Mouse (Mus musculus) E14TG2a.4 (cell line): ENCODE measurements around the gene Atxn1.

Experiments used
- CTCF ChIP-seq: conservative IDR thresholded peaks from 2 replicates; pipeline ENCODE4 v1.5.1; 2014; ENCODE audit warnings: low read length
- NANOG ChIP-seq: IDR thresholded peaks from 2 replicates; pipeline ENCODE4 v1.6.1; 2014; ENCODE audit warnings: borderline replicate concordance, low read length, mixed read lengths

- TF ChIP-seq CTCF: no peak
- no peak for TF ChIP-seq NANOG
These were observed 113.7 kb downstream of the Atxn1 start for GRCm38 (mm10) chr13:45851156-45851555.
